Mouse (Mus musculus): ENCODE results near the gene Ccn1.

Ccn1 gene

GRCm38 (mm10) chr3:145649852-145650202 is at the start of gene Ccn1:
Ccn1 (minus strand) TSS chr3:145649981.
- DNase-seq = peak; percentile 93

- no peak for DNase-seq
These were observed 43.6 kb upstream of the Ccn1 start for GRCm38 (mm10) chr3:145693361-145693760.

GRCm38 (mm10) chr3:145692037-145692436 is 42.3 kb upstream of the Ccn1 start:
- DNase-seq = no peak

- no peak for DNase-seq
These were observed 41.6 kb upstream of the Ccn1 start for GRCm38 (mm10) chr3:145691415-145691814.

GRCm38 (mm10) chr3:145689271-145689670 is 39.5 kb upstream of the Ccn1 start:
- no peak for DNase-seq

- no peak for DNase-seq
These were observed 38.1 kb upstream of the Ccn1 start for GRCm38 (mm10) chr3:145687836-145688235.

GRCm38 (mm10) chr3:145684604-145685441 is 35.0 kb upstream of the Ccn1 start:
- peak; percentile 47 for DNase-seq

GRCm38 (mm10) chr3:145684201-145684600 is 34.4 kb upstream of the Ccn1 start:
- DNase-seq = no peak

- DNase-seq = no peak
These were observed 31.7 kb upstream of the Ccn1 start for GRCm38 (mm10) chr3:145681348-145681935.

- no peak for DNase-seq
These were observed 30.9 kb upstream of the Ccn1 start for GRCm38 (mm10) chr3:145680686-145681085.

- DNase-seq = no peak
These were observed 26.4 kb upstream of the Ccn1 start for GRCm38 (mm10) chr3:145676212-145676611.

GRCm38 (mm10) chr3:145674815-145675214 is 25.0 kb upstream of the Ccn1 start:
- no peak for DNase-seq

GRCm38 (mm10) chr3:145666383-145666782 is 16.6 kb upstream of the Ccn1 start:
- DNase-seq = no peak

- DNase-seq = peak; percentile 46
These were observed 7.4 kb upstream of the Ccn1 start for GRCm38 (mm10) chr3:145656993-145657713.

GRCm38 (mm10) chr3:145654944-145655343 is 5.2 kb upstream of the Ccn1 start:
- no peak for DNase-seq

- no peak for DNase-seq
These were observed 4.2 kb upstream of the Ccn1 start for GRCm38 (mm10) chr3:145654028-145654427.

GRCm38 (mm10) chr3:145653191-145653940 is 3.6 kb upstream of the Ccn1 start:
- DNase-seq = peak; percentile 86

- peak; percentile 31 for DNase-seq
These were observed 2.7 kb upstream of the Ccn1 start for GRCm38 (mm10) chr3:145652322-145653131.

GRCm38 (mm10) chr3:145651978-145652321 is 2.2 kb upstream of the Ccn1 start:
- DNase-seq = no peak

GRCm38 (mm10) chr3:145651029-145651977 is 1.5 kb upstream of the Ccn1 start:
- DNase-seq = peak; percentile 67
